Mouse (Mus musculus): Measurements from ENCODE around the gene Iah1. TPM values are rescaled to one million over a fixed set of nuclear protein-coding genes. Genes with fewer than 3 reads are reported as not detected.

Gene Iah1
- polyA plus RNA-seq (2017; shearing (Covaris generic)): 24.2 TPM

GRCm38 (mm10) chr12:21315923-21316868, at the start of gene Iah1:
TSS of gene Iah1 (plus strand) at chr12:21316389.

GRCm38 (mm10) chr12:21284761-21285441, 31.3 kb upstream of the Iah1 start, which contains the start of gene Cpsf3:
TSS of gene Cpsf3 (plus strand) at chr12:21285391.

DNA sequence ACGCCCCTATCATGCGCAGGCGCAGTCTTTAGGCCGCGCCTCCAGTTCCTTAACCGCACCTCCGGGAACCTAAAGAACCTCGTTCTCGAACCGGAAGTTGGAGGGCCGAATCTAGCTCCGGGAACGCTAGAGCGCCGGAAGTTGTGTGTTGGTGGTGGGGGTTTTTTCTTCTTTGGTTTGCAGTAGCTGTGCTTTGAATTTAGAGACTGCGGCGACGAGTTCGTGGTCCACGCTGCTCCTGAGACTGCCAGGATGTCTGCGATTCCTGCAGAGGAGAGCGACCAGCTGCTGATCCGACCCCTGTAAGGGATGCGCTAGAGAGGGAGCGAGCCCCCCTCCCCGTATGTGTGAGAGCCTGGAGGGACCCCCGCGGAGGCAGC, 30.0 kb upstream of the Iah1 start, which contains the start of gene Itgb1bp1:
TSS of gene Itgb1bp1 (minus strand) at position 42 of the 380 bp plus-strand sequence.

GRCm38 (mm10) chr12:21373100-21373819, 57.1 kb downstream of the Iah1 start, which contains the start of gene Adam17:
TSS of gene Adam17 (minus strand) at chr12:21373632.

Other genes with a start within 250 kb of the Iah1 start
- gene Cpsf3, start 31.0 kb upstream of the Iah1 start, polyA plus RNA-seq (2017; shearing (Covaris generic)): 107 TPM
- gene Itgb1bp1, start 30.1 kb upstream of the Iah1 start, polyA plus RNA-seq (2017; shearing (Covaris generic)): 75.0 TPM
- 35.1 TPM for gene Adam17, start 57.2 kb downstream of the Iah1 start, polyA plus RNA-seq (2017; shearing (Covaris generic))
- 202 TPM for gene Ywhaq, start 101.2 kb downstream of the Iah1 start, polyA plus RNA-seq (2017; shearing (Covaris generic))

Data from naive thymus-derived CD4-positive, alpha-beta T cell, adult 5 months (primary cell).